Comparison of ENCODE assay signal across 9 mouse cellular contexts in the genomic region with DNA sequence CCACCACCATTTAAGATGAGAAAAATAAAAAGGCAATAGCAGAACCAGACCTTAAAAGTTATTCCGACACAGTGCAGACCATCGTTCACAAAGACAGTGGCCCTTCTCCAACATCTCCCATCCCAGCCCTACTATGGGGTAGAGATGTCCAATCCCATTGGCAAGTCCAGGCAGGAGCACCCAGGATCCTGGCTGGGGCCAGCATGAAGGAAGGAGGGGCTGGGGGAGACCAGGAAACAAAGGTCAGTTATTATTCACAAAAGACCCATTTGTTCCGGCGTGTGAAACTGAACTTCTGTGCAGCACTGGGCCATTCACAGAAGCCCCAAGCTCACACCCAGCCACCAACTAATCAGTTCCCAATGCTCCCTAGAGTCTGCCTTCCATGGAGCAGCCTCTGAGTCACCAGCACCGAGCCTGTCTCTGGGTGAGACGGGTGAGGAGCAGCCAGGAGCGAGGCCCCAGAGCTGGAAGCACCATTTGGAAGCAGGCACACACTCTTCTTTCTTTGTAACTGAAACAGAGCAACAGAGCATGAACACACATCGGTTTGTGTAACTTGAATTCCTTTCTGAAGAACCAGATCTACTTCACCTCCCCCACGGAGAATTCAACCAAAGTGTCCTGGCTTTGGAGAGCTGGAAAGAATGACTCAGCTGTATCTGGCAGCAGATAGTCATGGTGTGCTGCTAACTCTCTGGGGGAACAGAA.
DNase-seq lines count a peak whose midpoint lies in the region; ATAC-seq and TF ChIP-seq lines count a peak whose summit lies in the region.
"Had no signal": no experiment of that assay in that cellular context is flagged by ENCODE, and none has a peak within 500 bp of the region (broad histone marks: within the 10 kb centered on the region; RNA-seq: fewer than 3 reads in every experiment).

No protein-coding gene starts in this region.

- DNase-seq in cerebellum, adult 2 months, result peak; percentile 38 to 52
- DNase-seq in cerebellum, postnatal 14 days, result no peak
- DNase-seq in embryonic facial prominence, embryonic 14.5 days (ENCODE audit: low spot score), result peak; percentile 84
- DNase-seq in heart, postnatal 36 days, result peak; percentile 33 to 58
- no peak for DNase-seq in limb, embryonic 10.5 days (ENCODE audit: low spot score)

- H3K79me2 ChIP-seq in C2C12 (ENCODE audit: control insufficient read depth, insufficient read depth), result no peaks in the 10 kb centered on the region

- peak overlapping the region; percentile 45 for H3ac ChIP-seq in C2C12 (ENCODE audit: control insufficient read depth, insufficient read length, low read depth)

- 0 out of 2 replicates have a peak overlapping the region, but pooled peaks have one; percentile 20 for H3K9ac ChIP-seq in embryonic facial prominence, embryonic 14.5 days (ENCODE audit: low read depth, low read length)
- H3K9ac ChIP-seq in neural tube, embryonic 14.5 days (replicated peaks; ENCODE audit: low read depth, low read length), result peak overlapping the region; percentile 25; the same call in 1 of the 2 replicates

- no peak for TF ChIP-seq CTCF in cerebellum, adult 2 months (IDR thresholded peaks at IDR 0.05; ENCODE audit: borderline replicate concordance, insufficient read depth, low read depth, low read length)
- TF ChIP-seq CTCF in C2C12 (IDR thresholded peaks at IDR 0.05; ENCODE audit: control insufficient read depth, insufficient read depth, insufficient read length), result no peak

- no peaks in the 10 kb centered on the region for H3K79me3 ChIP-seq in C2C12 (ENCODE audit: low read depth)

- H3K9me3 ChIP-seq in embryonic facial prominence, embryonic 14.5 days (ENCODE audit: control insufficient read depth, low read length), result no peaks in the 10 kb centered on the region
- no peaks in the 10 kb centered on the region for H3K9me3 ChIP-seq in limb, embryonic 10.5 days (replicated peaks)
- no peaks in the 10 kb centered on the region for H3K9me3 ChIP-seq in neural tube, embryonic 14.5 days (ENCODE audit: control insufficient read depth, low read length)

- H3K4me2 ChIP-seq in embryonic facial prominence, embryonic 14.5 days (ENCODE audit: low read depth, low read length), result peak overlapping the region; percentile 34; the same call in 1 of the 2 replicates
- peak overlapping the region; percentile 22; the same call in 1 of the 2 replicates for H3K4me2 ChIP-seq in neural tube, embryonic 14.5 days (ENCODE audit: low read depth, low read length)

- no peak for TF ChIP-seq POLR2A in cerebellum, adult 2 months (IDR thresholded peaks at IDR 0.05; ENCODE audit: borderline replicate concordance, insufficient read depth, low read length)

- no peaks in the 10 kb centered on the region for H3K36me3 ChIP-seq in C2C12 (ENCODE audit: control insufficient read depth, insufficient read depth)
- no peaks in the 10 kb centered on the region for H3K36me3 ChIP-seq in embryonic facial prominence, embryonic 14.5 days (ENCODE audit: control insufficient read depth, insufficient read depth, low read length)
- H3K36me3 ChIP-seq in limb, embryonic 10.5 days, result no peaks in the 10 kb centered on the region
- H3K36me3 ChIP-seq in neural tube, embryonic 14.5 days (ENCODE audit: control insufficient read depth, insufficient read depth, low read length), result no peaks in the 10 kb centered on the region

- no peak overlapping the region for H3K4me3 ChIP-seq in cerebellum, adult 2 months (replicated peaks; ENCODE audit: insufficient read depth, low read depth, low read length)
- no peak overlapping the region for H3K4me3 ChIP-seq in C2C12 (ENCODE audit: insufficient read depth, poor library complexity, severe bottlenecking)
- no peak overlapping the region for H3K4me3 ChIP-seq in embryonic facial prominence, embryonic 14.5 days (ENCODE audit: low read depth, low read length)
- no peak overlapping the region for H3K4me3 ChIP-seq in limb, embryonic 10.5 days
- H3K4me3 ChIP-seq in neural tube, embryonic 14.5 days (ENCODE audit: low read depth, low read length), result no peak overlapping the region
- H3K4me3 ChIP-seq: erythroblast, embryonic 14.5 days had no signal

- intact Hi-C loops in heart, postnatal 36 days (cut with DNase I), result no loop called here

- peak overlapping the region; percentile 17; the same call in 1 of the 2 replicates for H3K27ac ChIP-seq in cerebellum, adult 2 months (ENCODE audit: insufficient read depth, low read length)
- peak overlapping the region; percentile 74 for H3K27ac ChIP-seq in embryonic facial prominence, embryonic 14.5 days (replicated peaks; ENCODE audit: low read depth, low read length)
- H3K27ac ChIP-seq in limb, embryonic 10.5 days, result peak overlapping the region; percentile 77
- H3K27ac ChIP-seq in neural tube, embryonic 14.5 days (ENCODE audit: low read depth, low read length), result peak overlapping the region; percentile 79

- WGBS in cerebellum, adult 2 months, result 61% methylated on average over 9 of the region's 9 CpGs
- 35% methylated on average over 9 of the region's 9 CpGs for WGBS in embryonic facial prominence, embryonic 14.5 days
- 58% methylated on average over 9 of the region's 9 CpGs for WGBS in limb, embryonic 10.5 days
- WGBS in neural tube, embryonic 14.5 days, result 25% methylated on average over 9 of the region's 9 CpGs

- H3K27me3 ChIP-seq in cerebellum, adult 2 months (ENCODE audit: control insufficient read depth, insufficient read depth, low read length), result no peaks in the 10 kb centered on the region
- no peaks in the 10 kb centered on the region for H3K27me3 ChIP-seq in C2C12 (ENCODE audit: control insufficient read depth, insufficient read depth, insufficient read length)
- no peaks in the 10 kb centered on the region for H3K27me3 ChIP-seq in embryonic facial prominence, embryonic 14.5 days (replicated peaks; ENCODE audit: control insufficient read depth, insufficient read depth, low read length)
- no peaks in the 10 kb centered on the region for H3K27me3 ChIP-seq in limb, embryonic 10.5 days (ENCODE audit: low read depth, poor library complexity, severe bottlenecking)
- H3K27me3 ChIP-seq in neural tube, embryonic 14.5 days (ENCODE audit: control insufficient read depth, insufficient read depth, low read length), result no peaks in the 10 kb centered on the region

- ATAC-seq in embryonic facial prominence, embryonic 14.5 days (ENCODE audit: low read depth), result no peak
- ATAC-seq in neural tube, embryonic 14.5 days (ENCODE audit: low read depth), result no peak
- ATAC-seq in CD4-positive, CD25-positive, alpha-beta regulatory T cell, adult 4 months, result no peak

- H3K4me1 ChIP-seq in cerebellum, adult 2 months (ENCODE audit: control insufficient read depth, insufficient read depth, low read length), result peaks cover 14% of the 10 kb centered on the region; the same call in 1 of the 2 replicates
- H3K4me1 ChIP-seq in embryonic facial prominence, embryonic 14.5 days (ENCODE audit: control insufficient read depth, insufficient read depth, low read length), result peaks cover 47% of the 10 kb centered on the region
- peaks cover 48% of the 10 kb centered on the region for H3K4me1 ChIP-seq in limb, embryonic 10.5 days
- peaks cover 28% of the 10 kb centered on the region for H3K4me1 ChIP-seq in neural tube, embryonic 14.5 days (ENCODE audit: control insufficient read depth, insufficient read depth, low read length)

TF ChIP-seq in C2C12, 6 proteins besides CTCF, POLR2A, EP300 and RAD21:
- TF ChIP-seq MAX (IDR thresholded peaks at IDR 0.05) (no peak), CEBPB (IDR thresholded peaks at IDR 0.05; ENCODE audit: low read depth) (no peak), FOSL1 (IDR thresholded peaks at IDR 0.05; ENCODE audit: insufficient read depth, low read length, poor library complexity, severe bottlenecking) (no peak), MYOG (IDR thresholded peaks at IDR 0.05; ENCODE audit: control insufficient read depth, extremely low read depth, insufficient read length) (no peak), USF1 (IDR thresholded peaks at IDR 0.05; ENCODE audit: low read depth) (no peak), MYOD1 (IDR thresholded peaks at IDR 0.05; ENCODE audit: control insufficient read depth, insufficient read length, low read depth) (no peak)

Comparison
In these comparisons a context has a peak if more than half of its experiments do, and no peak if none do; other contexts are left out.
1. DNase-seq: peak in cerebellum, adult 2 months (2 of 2), embryonic facial prominence, embryonic 14.5 days (single experiment) and heart, postnatal 36 days (2 of 2); none in cerebellum, postnatal 14 days (0 of 2) and limb, embryonic 10.5 days (single experiment).
2. H3K27ac ChIP-seq: peak in every context shown above with its lines; median percentile 79 in neural tube, embryonic 14.5 days; 77 in limb, embryonic 10.5 days; 74 in embryonic facial prominence, embryonic 14.5 days; 17 in cerebellum, adult 2 months.